Mouse (Mus musculus): ENCODE results near the gene Psme2. TPM values are rescaled to one million over a fixed set of nuclear protein-coding genes. Genes with fewer than 3 reads are reported as not detected.
A peak's percentile ranks its signal among the peaks of the same experiment; 100 is the strongest.

Gene Psme2
- 249 TPM in 2 replicates for polyA plus RNA-seq (2014; fragmentation: Nextera tagmentation; extraction: Ambion mirVana)

DNA sequence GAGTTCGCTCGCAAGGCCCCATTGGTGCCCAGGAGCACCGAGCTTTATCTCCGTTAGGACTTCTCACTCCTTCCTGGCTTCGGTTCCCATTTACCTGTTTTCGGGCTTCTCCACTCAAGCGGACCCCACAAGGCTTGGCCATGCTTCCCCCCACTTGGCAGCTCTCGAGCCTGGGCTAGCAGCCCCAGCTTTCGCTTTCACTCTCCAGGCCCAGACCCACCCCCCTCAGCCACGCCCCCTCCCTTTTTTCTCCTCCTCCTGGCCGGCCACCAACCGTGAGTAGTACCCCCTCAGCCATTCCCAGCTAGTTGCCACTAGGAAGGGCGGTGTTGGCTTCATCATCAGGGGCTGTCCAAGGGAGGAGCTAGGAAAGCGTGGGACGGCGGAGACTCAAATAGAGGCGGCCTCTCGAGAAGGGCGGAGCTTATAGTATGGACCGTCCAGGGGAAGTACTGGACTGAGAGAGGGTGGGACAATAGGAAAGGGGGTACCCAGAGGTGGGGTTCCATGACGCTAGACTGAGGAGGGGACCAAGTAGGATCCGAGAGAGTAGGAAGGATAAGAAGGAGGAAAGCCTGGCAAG, at the start of gene Psme2:
TSS of gene Psme2 (minus strand) at position 366 of the 583 bp plus-strand sequence.
- WGBS: under 1% methylated on average over 22 of the region's 22 CpGs
- peak; percentile 99 for DNase-seq (ENCODE audit: low spot score)
- Histone ChIP-seq H3K4me3 (ENCODE audit: low read depth, low read length) (peak within 1 kb of the TSS; percentile 74), H3K4me1 (ENCODE audit: control insufficient read depth, insufficient read depth, low read length) (peaks cover 13% of the 10 kb centered on the region), H3K4me2 (ENCODE audit: low read depth, low read length) (peak within 1 kb of the TSS; percentile 92), H3K27me3 (replicated peaks; ENCODE audit: control insufficient read depth, insufficient read depth, low read length) (no peaks in the 10 kb centered on the region), H3K9me3 (ENCODE audit: control insufficient read depth, low read length) (no peaks in the 10 kb centered on the region), H3K36me3 (ENCODE audit: control insufficient read depth, insufficient read depth, low read length) (peaks cover 41% of the 10 kb centered on the region), H3K27ac (replicated peaks; ENCODE audit: low read depth, low read length) (peak within 1 kb of the TSS; percentile 96), H3K9ac (ENCODE audit: low read depth, low read length) (peak within 1 kb of the TSS; percentile 79)
- ATAC-seq (ENCODE audit: low read depth): peak; percentile 96

DNA sequence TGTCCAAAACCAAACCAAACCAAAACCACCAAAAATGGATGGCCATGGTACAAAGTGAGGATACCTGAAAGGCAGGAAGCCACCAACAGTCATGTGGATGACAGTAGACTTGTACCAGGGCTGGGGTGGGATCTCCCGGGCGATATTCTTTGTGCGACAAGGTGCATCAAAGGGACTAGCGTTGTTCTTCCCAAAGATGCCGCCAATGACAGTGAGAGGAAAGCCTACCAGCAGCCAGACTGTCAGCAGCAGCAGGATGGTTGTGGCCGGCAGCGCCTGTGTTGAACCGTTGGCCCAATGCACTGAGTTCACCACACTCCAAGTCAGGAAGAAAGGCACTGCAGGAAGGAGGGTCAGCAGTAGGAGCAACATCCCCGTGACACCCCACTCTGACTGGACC, 46.9 kb upstream of the Psme2 start, which contains the start of gene Gm49378:
TSS of gene Gm49378 (minus strand) at position 101 of the 400 bp plus-strand sequence.
- DNase-seq (ENCODE audit: low spot score) (no peak), ATAC-seq (ENCODE audit: low read depth) (no peak)
- Histone ChIP-seq H3K27me3 (replicated peaks; ENCODE audit: control insufficient read depth, insufficient read depth, low read length) (no peaks in the 10 kb centered on the region), H3K36me3 (ENCODE audit: control insufficient read depth, insufficient read depth, low read length) (peaks cover 69% of the 10 kb centered on the region), H3K4me3 (ENCODE audit: low read depth, low read length) (no peak within 1 kb of the TSS), H3K27ac (replicated peaks; ENCODE audit: low read depth, low read length) (no peak within 1 kb of the TSS), H3K4me1 (ENCODE audit: control insufficient read depth, insufficient read depth, low read length) (peaks cover 11% of the 10 kb centered on the region), H3K4me2 (ENCODE audit: low read depth, low read length) (no peak within 1 kb of the TSS), H3K9ac (ENCODE audit: low read depth, low read length) (no peak within 1 kb of the TSS), H3K9me3 (ENCODE audit: control insufficient read depth, low read length) (no peaks in the 10 kb centered on the region)
- 96% methylated on average over 9 of the region's 9 CpGs for WGBS

DNA sequence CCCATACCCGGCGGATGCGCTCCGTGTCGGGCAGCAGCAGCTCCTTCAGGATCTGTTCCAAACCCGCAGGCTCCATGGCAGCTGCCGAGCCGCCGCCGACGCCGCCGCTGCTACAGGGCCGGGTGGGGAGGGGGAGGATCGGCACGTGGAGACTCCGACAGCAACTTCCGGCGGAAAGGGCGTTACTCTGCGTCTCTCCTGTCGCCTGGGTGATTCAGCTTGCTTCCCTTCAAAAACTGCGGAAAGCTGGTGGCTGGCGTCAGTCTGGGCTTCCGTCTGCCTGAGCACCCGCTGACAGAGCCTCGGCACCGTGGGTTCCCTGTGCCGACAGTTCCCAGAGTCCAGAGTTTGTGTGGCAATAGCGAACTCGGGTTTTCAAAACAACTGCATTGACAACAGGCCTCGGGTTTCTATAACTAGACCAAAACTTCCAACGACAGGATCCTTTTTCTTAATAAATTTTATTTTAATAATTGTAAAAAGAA, 44.7 kb upstream of the Psme2 start, which contains the start of gene Ipo4:
TSS of gene Ipo4 (minus strand) at position 435 of the 485 bp plus-strand sequence.
- DNase-seq (ENCODE audit: low spot score) (peak; percentile 96), ATAC-seq (ENCODE audit: low read depth) (peak; percentile 93)
- WGBS: 2% methylated on average over 18 of the region's 33 CpGs
- H3K4me2 ChIP-seq (ENCODE audit: low read depth, low read length): peak within 1 kb of the TSS; percentile 70
- H3K9ac ChIP-seq (ENCODE audit: low read depth, low read length): peak within 1 kb of the TSS; percentile 81
- H3K4me3 ChIP-seq (ENCODE audit: low read depth, low read length): peak within 1 kb of the TSS; percentile 78
- peak within 1 kb of the TSS; percentile 88 for H3K27ac ChIP-seq (replicated peaks; ENCODE audit: low read depth, low read length)
- peaks cover 5% of the 10 kb centered on the region for H3K4me1 ChIP-seq (ENCODE audit: control insufficient read depth, insufficient read depth, low read length)
- peaks cover 78% of the 10 kb centered on the region for H3K36me3 ChIP-seq (ENCODE audit: control insufficient read depth, insufficient read depth, low read length)
- H3K27me3 ChIP-seq (replicated peaks; ENCODE audit: control insufficient read depth, insufficient read depth, low read length): no peaks in the 10 kb centered on the region
- H3K9me3 ChIP-seq (ENCODE audit: control insufficient read depth, low read length): no peaks in the 10 kb centered on the region

DNA sequence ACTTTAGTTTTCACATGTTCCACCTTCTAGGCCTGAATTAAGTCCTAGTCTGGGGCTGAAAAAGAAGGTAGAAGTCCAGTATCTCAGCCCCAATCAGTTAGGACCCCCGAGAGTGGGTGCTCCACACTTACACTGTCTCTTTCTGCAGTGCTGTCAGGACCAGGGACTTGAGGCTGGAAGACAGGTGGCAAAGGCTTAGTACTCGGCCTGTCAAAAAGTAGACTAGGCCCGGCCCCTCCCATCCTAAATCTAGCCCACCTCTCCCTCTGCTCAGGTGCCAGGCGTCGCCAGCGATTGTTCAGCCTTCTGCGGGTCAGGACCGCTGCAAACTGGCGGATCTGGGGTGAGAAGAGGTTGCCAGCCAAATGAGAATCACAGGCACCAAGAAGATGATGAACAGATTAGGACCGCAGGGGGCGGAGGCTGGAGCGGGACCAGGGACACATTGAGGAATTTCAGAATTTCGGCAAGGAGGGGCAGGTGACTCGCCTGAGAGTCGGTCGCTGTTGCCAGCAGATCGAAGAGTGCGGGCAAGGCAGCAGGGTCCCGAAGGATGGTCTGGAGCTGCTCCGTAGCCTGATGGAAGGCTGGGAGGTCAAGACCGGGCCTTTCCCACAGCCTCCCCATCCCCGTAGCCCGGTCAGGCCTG, 44.1 kb upstream of the Psme2 start:
- WGBS: 5% methylated on average over 22 of the region's 23 CpGs
- peaks cover 78% of the 10 kb centered on the region for H3K36me3 ChIP-seq (ENCODE audit: control insufficient read depth, insufficient read depth, low read length)
- no peaks in the 10 kb centered on the region for H3K9me3 ChIP-seq (ENCODE audit: control insufficient read depth, low read length)
- ATAC-seq (ENCODE audit: low read depth): peak; percentile 45
- peaks cover 5% of the 10 kb centered on the region for H3K4me1 ChIP-seq (ENCODE audit: control insufficient read depth, insufficient read depth, low read length)
- no peaks in the 10 kb centered on the region for H3K27me3 ChIP-seq (replicated peaks; ENCODE audit: control insufficient read depth, insufficient read depth, low read length)
- H3K4me2 ChIP-seq (ENCODE audit: low read depth, low read length): peak overlapping the region; percentile 70
- peak overlapping the region; percentile 81 for H3K9ac ChIP-seq (ENCODE audit: low read depth, low read length)
- peak; percentile 36 for DNase-seq (ENCODE audit: low spot score)
- peak overlapping the region; percentile 78 for H3K4me3 ChIP-seq (ENCODE audit: low read depth, low read length)
- H3K27ac ChIP-seq (replicated peaks; ENCODE audit: low read depth, low read length): peak overlapping the region; percentile 88

DNA sequence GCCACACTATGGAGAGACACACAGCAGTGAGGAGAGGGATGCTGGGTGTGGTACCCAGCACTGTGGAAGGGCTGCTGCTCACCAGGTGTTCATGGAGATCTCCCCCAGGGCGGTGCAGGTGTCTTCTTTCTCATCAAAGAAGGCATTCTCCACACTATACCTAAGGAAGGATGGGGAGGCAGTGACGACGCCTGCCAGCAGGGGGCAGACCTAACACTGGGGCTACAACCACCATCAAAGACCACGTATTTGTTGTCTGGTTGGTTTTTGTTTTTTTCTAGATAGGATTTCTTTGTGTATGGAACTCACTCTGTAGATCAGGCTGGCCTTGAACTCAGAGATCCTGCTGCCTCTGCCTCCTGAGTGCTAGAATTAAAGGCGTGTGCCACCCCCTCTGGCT, 38.4 kb upstream of the Psme2 start:
- DNase-seq (ENCODE audit: low spot score) (no peak), ATAC-seq (ENCODE audit: low read depth) (no peak)
- Histone ChIP-seq H3K36me3 (ENCODE audit: control insufficient read depth, insufficient read depth, low read length) (peaks cover 96% of the 10 kb centered on the region), H3K4me1 (ENCODE audit: control insufficient read depth, insufficient read depth, low read length) (no peaks in the 10 kb centered on the region; the same call in 1 of the 2 replicates), H3K4me3 (ENCODE audit: low read depth, low read length) (no peak overlapping the region), H3K27me3 (replicated peaks; ENCODE audit: control insufficient read depth, insufficient read depth, low read length) (no peaks in the 10 kb centered on the region), H3K9me3 (ENCODE audit: control insufficient read depth, low read length) (no peaks in the 10 kb centered on the region), H3K27ac (replicated peaks; ENCODE audit: low read depth, low read length) (no peak overlapping the region), H3K9ac (ENCODE audit: low read depth, low read length) (no peak overlapping the region), H3K4me2 (ENCODE audit: low read depth, low read length) (no peak overlapping the region)
- 44% methylated on average over 5 of the region's 5 CpGs for WGBS

DNA sequence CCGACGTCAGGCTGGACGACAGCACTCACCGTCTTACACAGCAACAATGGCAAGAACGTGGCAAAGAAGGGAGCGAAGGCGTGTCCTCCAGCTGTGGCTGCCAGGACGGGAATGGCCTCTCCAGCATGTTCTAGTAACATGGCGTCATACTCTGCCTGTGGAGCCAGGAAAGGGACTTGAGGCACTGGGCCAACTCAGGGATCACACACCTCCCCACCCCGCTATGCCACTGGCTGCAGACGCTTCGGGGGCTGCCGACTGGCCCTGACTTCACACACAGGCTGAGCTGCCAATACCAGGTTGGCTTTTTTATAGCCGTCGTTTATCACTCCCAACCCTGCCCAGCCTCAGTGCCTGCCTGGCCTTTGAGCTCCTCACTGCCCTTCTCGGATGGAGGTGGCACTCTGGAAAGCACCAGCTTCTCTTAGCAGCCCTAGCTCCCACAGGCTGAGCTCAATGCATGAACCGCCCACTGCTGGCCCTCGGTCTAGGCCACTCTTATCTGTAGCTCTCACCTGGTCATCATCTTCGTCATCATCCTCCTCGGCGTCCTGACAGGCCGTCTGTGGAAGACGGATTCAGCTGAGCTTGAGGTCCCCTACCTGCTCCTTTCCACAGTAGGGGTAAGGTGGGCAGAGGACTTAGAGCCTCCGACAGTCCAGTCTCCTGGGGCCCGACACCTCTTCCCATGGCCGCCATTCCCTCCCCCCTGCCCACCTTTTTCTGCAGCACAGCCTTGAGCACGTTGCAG, 37.3 kb upstream of the Psme2 start:
- H3K27me3 ChIP-seq (replicated peaks; ENCODE audit: control insufficient read depth, insufficient read depth, low read length): no peaks in the 10 kb centered on the region
- no peaks in the 10 kb centered on the region for H3K9me3 ChIP-seq (ENCODE audit: control insufficient read depth, low read length)
- ATAC-seq (ENCODE audit: low read depth) (no peak; the same call in 1 of the 2 replicates), DNase-seq (ENCODE audit: low spot score) (no peak)
- no peak overlapping the region for H3K4me2 ChIP-seq (ENCODE audit: low read depth, low read length)
- no peak overlapping the region for H3K27ac ChIP-seq (replicated peaks; ENCODE audit: low read depth, low read length)
- H3K4me1 ChIP-seq (ENCODE audit: control insufficient read depth, insufficient read depth, low read length): no peaks in the 10 kb centered on the region
- H3K9ac ChIP-seq (ENCODE audit: low read depth, low read length): no peak overlapping the region
- 96% methylated on average over 25 of the region's 27 CpGs for WGBS
- H3K4me3 ChIP-seq (ENCODE audit: low read depth, low read length): no peak overlapping the region
- peaks cover 99% of the 10 kb centered on the region for H3K36me3 ChIP-seq (ENCODE audit: control insufficient read depth, insufficient read depth, low read length)

DNA sequence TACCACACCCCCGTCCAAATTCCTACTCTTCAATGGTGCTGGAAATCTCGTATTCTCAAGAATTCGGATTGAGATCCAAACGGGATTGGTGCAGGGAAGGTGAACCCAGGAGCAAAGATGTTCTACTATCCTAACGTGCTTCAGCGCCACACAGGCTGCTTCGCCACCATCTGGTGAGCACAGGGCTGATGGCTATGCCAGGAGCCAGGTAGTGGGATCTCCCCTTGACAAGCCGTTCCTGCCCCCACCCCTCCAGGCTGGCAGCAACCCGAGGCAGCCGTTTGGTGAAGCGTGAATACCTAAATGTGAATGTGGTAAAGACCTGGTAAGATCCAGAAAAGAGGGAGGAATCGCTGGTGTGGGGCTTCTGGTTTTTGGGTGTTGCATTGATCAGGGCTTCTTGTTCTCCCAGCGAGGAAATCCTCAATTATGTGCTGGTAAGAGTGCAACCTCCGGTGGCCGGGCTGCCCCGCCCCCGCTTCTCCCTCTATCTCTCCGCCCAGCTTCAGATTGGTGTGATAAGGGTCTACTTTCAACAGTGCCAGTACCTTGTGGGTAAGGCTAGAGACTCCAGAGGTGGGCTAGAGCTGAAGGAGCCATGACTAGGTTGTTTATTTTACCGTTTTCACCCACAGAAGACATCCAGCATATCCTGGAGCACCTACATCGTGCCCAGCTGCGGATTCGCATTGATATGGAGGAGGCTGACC, 27.7 kb upstream of the Psme2 start:
- Histone ChIP-seq H3K27ac (replicated peaks; ENCODE audit: low read depth, low read length) (no peak overlapping the region), H3K4me2 (ENCODE audit: low read depth, low read length) (peak overlapping the region; percentile 32), H3K27me3 (replicated peaks; ENCODE audit: control insufficient read depth, insufficient read depth, low read length) (no peaks in the 10 kb centered on the region), H3K4me1 (ENCODE audit: control insufficient read depth, insufficient read depth, low read length) (peaks cover 4% of the 10 kb centered on the region; the same call in 1 of the 2 replicates), H3K9me3 (ENCODE audit: control insufficient read depth, low read length) (no peaks in the 10 kb centered on the region), H3K4me3 (ENCODE audit: low read depth, low read length) (no peak overlapping the region; the same call in 1 of the 2 replicates), H3K9ac (ENCODE audit: low read depth, low read length) (peak overlapping the region; percentile 34), H3K36me3 (ENCODE audit: control insufficient read depth, insufficient read depth, low read length) (peaks cover 3% of the 10 kb centered on the region; the same call in 1 of the 2 replicates)
- WGBS: 38% methylated on average over 22 of the region's 22 CpGs
- DNase-seq (ENCODE audit: low spot score) (no peak), ATAC-seq (ENCODE audit: low read depth) (no peak)

DNA sequence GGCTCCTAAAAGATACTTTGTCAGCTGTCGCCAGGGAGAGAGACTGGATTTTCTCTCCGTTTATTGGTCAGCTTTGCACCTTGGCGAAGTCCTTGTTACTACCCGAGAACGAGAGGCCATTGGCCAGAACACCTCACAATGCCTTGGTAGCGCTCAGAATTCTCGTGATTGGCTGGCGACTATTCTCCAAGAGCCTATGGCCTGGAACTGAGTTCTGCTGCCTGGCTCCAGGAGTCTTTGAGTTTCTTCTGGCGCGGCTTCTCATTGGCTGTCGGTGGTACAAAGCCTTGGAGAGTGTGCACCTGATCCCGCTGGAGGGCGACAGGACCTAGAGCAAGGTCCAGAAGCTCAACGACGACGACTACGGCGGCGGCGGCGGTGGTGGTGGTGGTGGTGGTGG, 26.9 kb upstream of the Psme2 start, which contains the start of gene Rec8:
TSS of gene Rec8 (plus strand) at position 216 of the 400 bp plus-strand sequence.
- Histone ChIP-seq H3K4me2 (ENCODE audit: low read depth, low read length) (peak within 1 kb of the TSS; percentile 32), H3K4me1 (ENCODE audit: control insufficient read depth, insufficient read depth, low read length) (peaks cover 4% of the 10 kb centered on the region; the same call in 1 of the 2 replicates), H3K4me3 (ENCODE audit: low read depth, low read length) (no peak within 1 kb of the TSS; the same call in 1 of the 2 replicates), H3K27ac (replicated peaks; ENCODE audit: low read depth, low read length) (no peak within 1 kb of the TSS), H3K9me3 (ENCODE audit: control insufficient read depth, low read length) (no peaks in the 10 kb centered on the region), H3K9ac (ENCODE audit: low read depth, low read length) (peak within 1 kb of the TSS; percentile 34), H3K36me3 (ENCODE audit: control insufficient read depth, insufficient read depth, low read length) (no peaks in the 10 kb centered on the region), H3K27me3 (replicated peaks; ENCODE audit: control insufficient read depth, insufficient read depth, low read length) (no peaks in the 10 kb centered on the region)
- WGBS: 29% methylated on average over 18 of the region's 21 CpGs
- peak; percentile 69 for DNase-seq (ENCODE audit: low spot score)
- ATAC-seq (ENCODE audit: low read depth): peak; percentile 84
